Mouse (Mus musculus) liver, embryonic 13.5 days (tissue): Measurements from ENCODE around the gene Gucy1b1. TPM values are rescaled to one million over a fixed set of nuclear protein-coding genes. Genes with fewer than 3 reads are reported as not detected.

Source experiments
- ATAC-seq: fragments of 200-750 bp; cut with Nextera tagmentation; 2 replicates; pipeline ENCODE4 v1.8.0; 2017; ENCODE audit warnings: low read depth, mild to moderate bottlenecking, moderate number of reproducible peaks, moderate library complexity
- DNase-seq: peaks from one replicate; pipeline ENCODE4 v3.0.0; 2022
- H3K27ac ChIP-seq: fragments of 300-500 bp; sonication (generic); 2 replicates; pipeline ENCODE4 v1.5.1; 2015; ENCODE audit warnings: moderate library complexity, mild to moderate bottlenecking, inconsistent platforms
- H3K27me3 ChIP-seq: fragments of 300-500 bp; sonication (generic); 2 replicates; pipeline ENCODE4 v1.6.1; 2015; ENCODE audit warnings: mild to moderate bottlenecking, inconsistent platforms
- H3K36me3 ChIP-seq: fragments of 300-500 bp; sonication (generic); 2 replicates; pipeline ENCODE4 v1.6.1; 2015; ENCODE audit warnings: mild to moderate bottlenecking, inconsistent platforms
- H3K4me1 ChIP-seq: fragments of 300-500 bp; sonication (generic); replicated peaks from 2 replicates; pipeline ENCODE4 v1.6.1; 2015; ENCODE audit warnings: inconsistent platforms
- H3K4me2 ChIP-seq: fragments of 300-500 bp; sonication (generic); 2 replicates; pipeline ENCODE4 v1.6.1; 2015; ENCODE audit warnings: inconsistent platforms, mild to moderate bottlenecking, moderate library complexity
- H3K4me3 ChIP-seq: fragments of 300-500 bp; sonication (generic); replicated peaks from 2 replicates; pipeline ENCODE4 v1.5.1; 2015; ENCODE audit warnings: mild to moderate bottlenecking, inconsistent platforms
- H3K9ac ChIP-seq: fragments of 300-500 bp; sonication (generic); 2 replicates; pipeline ENCODE4 v1.6.1; 2015; ENCODE audit warnings: mild to moderate bottlenecking, inconsistent platforms
- H3K9me3 ChIP-seq: fragments of 300-500 bp; sonication (generic); replicated peaks from 2 replicates; pipeline ENCODE4 v1.6.1; 2016; ENCODE audit warnings: inconsistent platforms
- WGBS: fragments of 180-500 bp; shearing (Covaris S2); methylation state at CpG from one replicate; pipeline ENCODE4 v1.1.7; 2015; ENCODE audit not compliant: insufficient replicate concordance; 5-methylcytosine and 5-hydroxymethylcytosine counted together
- polyA plus RNA-seq: library from polyadenylated mRNA; unstranded; fragments of >200 nt; fragmentation: Nextera tagmentation; extraction: Ambion mirVana; gene quantifications from 2 replicates; pipeline ENCODE4 v1.2.1, GENCODE M21; 2015

Gucy1b1 gene
- polyA plus RNA-seq, 1 experiment from 2014 or later = 9.1 TPM

- no peaks in the 10 kb centered on the region for H3K9me3 ChIP-seq
- no peaks in the 10 kb centered on the region for H3K4me1 ChIP-seq
- no peak overlapping the region for H3K4me2 ChIP-seq
- no peak overlapping the region for H3K9ac ChIP-seq
- 45% methylated on average over 1 of the region's 1 CpGs for whole genome bisulfite sequencing
- H3K27ac ChIP-seq = no peak overlapping the region
- no peak for DNase-seq
- H3K27me3 ChIP-seq = no peaks in the 10 kb centered on the region
- H3K4me3 ChIP-seq = no peak overlapping the region
- no peaks in the 10 kb centered on the region for H3K36me3 ChIP-seq
- ATAC-seq = no peak
Measured at GRCm38 (mm10) chr3:82030008-82030748, 44.3 kb downstream of the Gucy1b1 start.

GRCm38 (mm10) chr3:82029229-82029628, 45.3 kb downstream of the Gucy1b1 start:
- WGBS = under 1% methylated on average over 3 of the region's 3 CpGs
- Histone ChIP-seq H3K36me3 (no peaks in the 10 kb centered on the region), H3K27ac (no peak overlapping the region), H3K4me3 (no peak overlapping the region), H3K9me3 (no peaks in the 10 kb centered on the region), H3K4me1 (no peaks in the 10 kb centered on the region), H3K9ac (no peak overlapping the region), H3K27me3 (no peaks in the 10 kb centered on the region), H3K4me2 (no peak overlapping the region)
- DNase-seq = no peak
- ATAC-seq = no peak

- H3K9me3 ChIP-seq = no peaks in the 10 kb centered on the region
- H3K27ac ChIP-seq = no peak overlapping the region
- WGBS = 74% methylated on average over 1 of the region's 1 CpGs
- ATAC-seq (no peak), DNase-seq (no peak)
- H3K4me3 ChIP-seq = no peak overlapping the region
- H3K36me3 ChIP-seq = no peaks in the 10 kb centered on the region
- H3K9ac ChIP-seq = no peak overlapping the region
- H3K27me3 ChIP-seq = no peaks in the 10 kb centered on the region
- no peaks in the 10 kb centered on the region for H3K4me1 ChIP-seq
- H3K4me2 ChIP-seq = no peak overlapping the region
Measured at GRCm38 (mm10) chr3:82027286-82027685, 47.2 kb downstream of the Gucy1b1 start.

GRCm38 (mm10) chr3:82023065-82023464, 51.4 kb downstream of the Gucy1b1 start:
- no peaks in the 10 kb centered on the region for H3K4me1 ChIP-seq
- H3K4me3 ChIP-seq = no peak overlapping the region
- no peaks in the 10 kb centered on the region for H3K9me3 ChIP-seq
- H3K27me3 ChIP-seq = no peaks in the 10 kb centered on the region
- ATAC-seq = no peak
- no peaks in the 10 kb centered on the region for H3K36me3 ChIP-seq
- no peak overlapping the region for H3K4me2 ChIP-seq
- WGBS = 65% methylated on average over 3 of the region's 3 CpGs
- H3K27ac ChIP-seq = no peak overlapping the region
- H3K9ac ChIP-seq = no peak overlapping the region
- DNase-seq = no peak

GRCm38 (mm10) chr3:82022421-82022920, 52.0 kb downstream of the Gucy1b1 start:
- Histone ChIP-seq H3K4me3 (no peak overlapping the region), H3K9me3 (no peaks in the 10 kb centered on the region), H3K36me3 (no peaks in the 10 kb centered on the region), H3K9ac (no peak overlapping the region), H3K27me3 (no peaks in the 10 kb centered on the region), H3K4me1 (no peaks in the 10 kb centered on the region), H3K4me2 (no peak overlapping the region), H3K27ac (no peak overlapping the region)
- ATAC-seq (no peak), DNase-seq (no peak)
- 71% methylated on average over 8 of the region's 8 CpGs for WGBS

GRCm38 (mm10) chr3:82014148-82014703, 60.3 kb downstream of the Gucy1b1 start:
- WGBS = 66% methylated on average over 7 of the region's 7 CpGs
- ATAC-seq (no peak), DNase-seq (no peak)
- no peak overlapping the region for H3K4me2 ChIP-seq
- H3K27ac ChIP-seq = no peak overlapping the region
- no peaks in the 10 kb centered on the region for H3K4me1 ChIP-seq
- no peak overlapping the region for H3K9ac ChIP-seq
- no peaks in the 10 kb centered on the region for H3K36me3 ChIP-seq
- no peaks in the 10 kb centered on the region for H3K9me3 ChIP-seq
- H3K27me3 ChIP-seq = no peaks in the 10 kb centered on the region
- no peak overlapping the region for H3K4me3 ChIP-seq

GRCm38 (mm10) chr3:82007002-82007401, 67.5 kb downstream of the Gucy1b1 start:
- H3K4me3 ChIP-seq = no peak overlapping the region
- ATAC-seq (no peak), DNase-seq (no peak)
- H3K36me3 ChIP-seq = no peaks in the 10 kb centered on the region
- 65% methylated on average over 1 of the region's 1 CpGs for WGBS
- H3K9ac ChIP-seq = no peak overlapping the region
- H3K27me3 ChIP-seq = no peaks in the 10 kb centered on the region
- no peaks in the 10 kb centered on the region for H3K4me1 ChIP-seq
- no peaks in the 10 kb centered on the region for H3K9me3 ChIP-seq
- no peak overlapping the region for H3K27ac ChIP-seq
- no peak overlapping the region for H3K4me2 ChIP-seq

GRCm38 (mm10) chr3:81995988-81996387, 78.5 kb downstream of the Gucy1b1 start:
- Histone ChIP-seq H3K27me3 (no peaks in the 10 kb centered on the region), H3K4me1 (no peaks in the 10 kb centered on the region), H3K9me3 (no peaks in the 10 kb centered on the region), H3K4me3 (no peak overlapping the region), H3K27ac (no peak overlapping the region), H3K4me2 (no peak overlapping the region), H3K9ac (no peak overlapping the region), H3K36me3 (no peaks in the 10 kb centered on the region)
- DNase-seq (no peak), ATAC-seq (no peak)
- 4% methylated on average over 1 of the region's 1 CpGs for WGBS

GRCm38 (mm10) chr3:81995371-81995770, 79.1 kb downstream of the Gucy1b1 start:
- no peak overlapping the region for H3K27ac ChIP-seq
- no peaks in the 10 kb centered on the region for H3K27me3 ChIP-seq
- H3K4me2 ChIP-seq = no peak overlapping the region
- no peaks in the 10 kb centered on the region for H3K36me3 ChIP-seq
- DNase-seq (no peak), ATAC-seq (no peak)
- no peaks in the 10 kb centered on the region for H3K9me3 ChIP-seq
- H3K4me3 ChIP-seq = no peak overlapping the region
- H3K4me1 ChIP-seq = no peaks in the 10 kb centered on the region
- no peak overlapping the region for H3K9ac ChIP-seq
- 35% methylated on average over 4 of the region's 4 CpGs for WGBS

GRCm38 (mm10) chr3:81990531-81990930, 84.0 kb downstream of the Gucy1b1 start:
- DNase-seq = no peak
- no peak overlapping the region for H3K4me2 ChIP-seq
- H3K9ac ChIP-seq = no peak overlapping the region
- H3K27me3 ChIP-seq = no peaks in the 10 kb centered on the region
- H3K4me3 ChIP-seq = no peak overlapping the region
- no peaks in the 10 kb centered on the region for H3K36me3 ChIP-seq
- 0 out of 2 replicates have a peak, but pooled peaks cover 4% of the 10 kb centered on the region for H3K4me1 ChIP-seq
- ATAC-seq = no peak
- H3K9me3 ChIP-seq = no peaks in the 10 kb centered on the region
- no peak overlapping the region for H3K27ac ChIP-seq
- WGBS = 63% methylated on average over 3 of the region's 3 CpGs

- ATAC-seq = no peak
- Histone ChIP-seq H3K27me3 (no peaks in the 10 kb centered on the region), H3K4me1 (0 out of 2 replicates have a peak, but pooled peaks cover 4% of the 10 kb centered on the region), H3K4me2 (no peak overlapping the region), H3K27ac (no peak overlapping the region), H3K4me3 (no peak overlapping the region), H3K9me3 (no peaks in the 10 kb centered on the region), H3K36me3 (no peaks in the 10 kb centered on the region), H3K9ac (no peak overlapping the region)
- WGBS = 13% methylated on average over 2 of the region's 2 CpGs
- no peak for DNase-seq
Measured at GRCm38 (mm10) chr3:81989692-81990141, 84.8 kb downstream of the Gucy1b1 start.

GRCm38 (mm10) chr3:81987628-81988027, 86.9 kb downstream of the Gucy1b1 start:
- no peak for DNase-seq
- WGBS = 76% methylated on average over 3 of the region's 3 CpGs
- Histone ChIP-seq H3K27me3 (no peaks in the 10 kb centered on the region), H3K4me1 (0 out of 2 replicates have a peak, but pooled peaks cover 4% of the 10 kb centered on the region), H3K9me3 (no peaks in the 10 kb centered on the region), H3K36me3 (no peaks in the 10 kb centered on the region), H3K4me2 (no peak overlapping the region), H3K9ac (no peak overlapping the region), H3K4me3 (no peak overlapping the region), H3K27ac (no peak overlapping the region)
- ATAC-seq = no peak
